11 mouse cellular contexts compared by ENCODE assay signal in genomic region chr1:44741256-44741655, GRCm38 (mm10).
DNase-seq lines count a peak whose midpoint lies in the region; ATAC-seq and TF ChIP-seq lines count a peak whose summit lies in the region.
"Had no signal": no experiment of that assay in that cellular context is flagged by ENCODE, and none has a peak within 500 bp of the region (broad histone marks: within the 10 kb centered on the region; RNA-seq: fewer than 3 reads in every experiment).

No protein-coding gene starts in this region.

- no peaks in the 10 kb centered on the region for H3K4me1 ChIP-seq in heart, adult 2 months (ENCODE audit: control insufficient read depth, insufficient read depth, low read length)
- H3K4me1 ChIP-seq: forebrain, embryonic 15.5 days; hindbrain, embryonic 13.5 days; neural tube, embryonic 13.5 days had no signal

- no peak overlapping the region for H3K4me3 ChIP-seq in heart, adult 2 months
- H3K4me3 ChIP-seq: forebrain, embryonic 15.5 days; hindbrain, embryonic 13.5 days; neural tube, embryonic 13.5 days had no signal

- no peak for TF ChIP-seq POLR2A in heart, adult 2 months (IDR thresholded peaks at IDR 0.05; ENCODE audit: insufficient read depth, low read depth, low read length)

- TF ChIP-seq EP300 in heart, adult 2 months (IDR thresholded peaks at IDR 0.05; ENCODE audit: insufficient read depth, low read depth, low read length), result no peak

- CTCF ChIA-PET in Patski (lab: Charles Lee), result no interaction called here

- no peaks in the 10 kb centered on the region for H3K79me2 ChIP-seq in heart, adult 2 months (replicated peaks; ENCODE audit: control insufficient read depth, insufficient read depth, low read length)

- no peak overlapping the region for H3K9ac ChIP-seq in heart, adult 2 months (ENCODE audit: low read depth, low read length)
- H3K9ac ChIP-seq: forebrain, embryonic 15.5 days; hindbrain, embryonic 13.5 days; neural tube, embryonic 13.5 days had no signal

- no peak overlapping the region for H3K27ac ChIP-seq in heart, adult 2 months
- H3K27ac ChIP-seq: forebrain, embryonic 15.5 days; hindbrain, embryonic 13.5 days; neural tube, embryonic 13.5 days had no signal

- POLR2A ChIA-PET in Patski (lab: Charles Lee), result no interaction called here

- DNase-seq in heart, adult 2 months, result no peak
- no peak for DNase-seq in heart, postnatal 25 days (ENCODE audit: low spot score)
- DNase-seq in left cerebral cortex, postnatal 14 days (ENCODE audit: low spot score in 2 of 2), result peak; percentile 43 to 48
- no peak for DNase-seq in left cerebral cortex, adult 18-20 months (ENCODE audit: low spot score in 2 of 2)
- DNase-seq in Patski (ENCODE audit: low read depth, low spot score), result no peak
- DNase-seq in lung, postnatal 10 days, result peak; percentile 39
- DNase-seq in thymus, adult 18-20 months, result no peak

- H3K36me3 ChIP-seq in heart, adult 2 months (ENCODE audit: control insufficient read depth, insufficient read depth, low read length), result no peaks in the 10 kb centered on the region
- H3K36me3 ChIP-seq: forebrain, embryonic 15.5 days; hindbrain, embryonic 13.5 days; neural tube, embryonic 13.5 days had no signal

- no peaks in the 10 kb centered on the region for H3K27me3 ChIP-seq in heart, adult 2 months (ENCODE audit: control insufficient read depth, insufficient read depth, low read length)
- no peaks in the 10 kb centered on the region for H3K27me3 ChIP-seq in Patski
- H3K27me3 ChIP-seq: forebrain, embryonic 15.5 days; hindbrain, embryonic 13.5 days; neural tube, embryonic 13.5 days had no signal

- TF ChIP-seq CTCF in heart, adult 2 months (IDR thresholded peaks at IDR 0.05), result peak; percentile 65
- TF ChIP-seq CTCF in Patski (IDR thresholded peaks at IDR 0.05), result peak; percentile 64

- in situ Hi-C loops in Patski (cut with MboI; ENCODE audit: low pct_unique_long_range_greater_than_20kb), result loop anchor here (10.0 kb wide), 2 partner anchors 574 to 1024 kb away; partner anchors contain the start of gene Col3a1

- no peak for ATAC-seq in Patski
- ATAC-seq in megakaryocyte progenitor cell, adult 5-6 weeks (replicated peaks; ENCODE audit: poor library complexity), result no peak
- ATAC-seq: forebrain, embryonic 15.5 days had no signal

- intact Hi-C loops in heart, adult 2 months (cut with DNase I), result loop anchor here (1.0 to 10.0 kb wide), 3 partner anchors 189 to 512 kb away; partner anchors contain the start of gene Gulp1
- intact Hi-C loops in heart, postnatal 25 days (cut with DNase I), result loop anchor here (5.0 kb wide), 2 partner anchors 514 to 1026 kb away; no protein-coding TSS in a partner anchor
- intact Hi-C loops in left cerebral cortex, postnatal 14 days (cut with DNase I), result loop anchor here (1.0 kb wide), 1 partner anchor 512 kb away; no protein-coding TSS in a partner anchor

Comparison
In these comparisons a context has a peak if more than half of its experiments do, and no peak if none do; other contexts are left out.
1. DNase-seq: peak in left cerebral cortex, postnatal 14 days (2 of 2) and lung, postnatal 10 days (single experiment); none in heart, adult 2 months (0 of 2), heart, postnatal 25 days (single experiment), left cerebral cortex, adult 18-20 months (0 of 2), Patski (single experiment) and thymus, adult 18-20 months (0 of 2).